Mouse (Mus musculus): Measurements from ENCODE around the gene Gm36210.

DNA sequence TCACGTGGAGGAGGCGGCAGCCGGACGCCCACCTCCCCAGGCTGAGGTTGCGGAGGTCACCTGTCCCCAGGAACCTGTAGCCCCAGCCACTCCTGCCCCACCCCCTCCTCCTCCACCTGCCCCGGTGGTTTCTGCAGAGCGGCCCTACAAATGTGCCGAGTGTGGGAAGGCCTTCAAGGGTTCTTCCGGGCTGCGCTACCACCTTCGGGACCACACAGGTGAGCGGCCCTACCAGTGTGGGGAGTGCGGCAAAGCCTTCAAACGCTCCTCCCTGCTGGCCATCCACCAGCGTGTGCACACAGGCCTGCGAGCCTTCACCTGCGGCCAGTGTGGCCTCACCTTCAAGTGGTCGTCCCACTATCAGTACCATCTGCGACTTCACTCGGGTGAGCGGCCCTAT, 13.7 kb upstream of the Gm36210 start:
- TF ChIP-seq CTCF (IDR thresholded peaks at IDR 0.05) (no peak), EP300 (IDR thresholded peaks at IDR 0.05) (no peak)

Measured in lung, postnatal 0 days (tissue).